Mouse (Mus musculus) gastrocnemius, adult 18-20 months (tissue): ENCODE data around the gene Stxbp5. TPM values are rescaled to one million over a fixed set of nuclear protein-coding genes. Genes with fewer than 3 reads are reported as not detected.

Experiments
- DNase-seq: peaks from one replicate; pipeline ENCODE4 v3.0.0; 2021; ENCODE audit warnings: low spot score
- total RNA-seq, 2 experiments: library from RNA; stranded (reverse); gene quantifications; 2 replicates each; pipeline ENCODE4 v1.2.3; 2021

Stxbp5 gene
- total RNA-seq, 2 experiments from 2014 or later: 10.8 to 12.7 TPM

GRCm38 (mm10) chr10:9860022-9860421 lies 40.9 kb downstream of the Stxbp5 start:
- no peak for DNase-seq

- no peak for DNase-seq
These were observed 41.4 kb downstream of the Stxbp5 start for GRCm38 (mm10) chr10:9859476-9859875.

- DNase-seq: no peak
These were observed 43.0 kb downstream of the Stxbp5 start for GRCm38 (mm10) chr10:9857850-9858249.

- DNase-seq: no peak
These were observed 44.1 kb downstream of the Stxbp5 start for GRCm38 (mm10) chr10:9856792-9857191.

GRCm38 (mm10) chr10:9846408-9846807 lies 54.5 kb downstream of the Stxbp5 start:
- no peak for DNase-seq

GRCm38 (mm10) chr10:9839408-9839807 lies 61.5 kb downstream of the Stxbp5 start:
- no peak for DNase-seq

GRCm38 (mm10) chr10:9834986-9835385 lies 65.9 kb downstream of the Stxbp5 start:
- DNase-seq: no peak

GRCm38 (mm10) chr10:9832937-9833336 lies 67.9 kb downstream of the Stxbp5 start:
- DNase-seq: no peak

- no peak for DNase-seq
These were observed 71.1 kb downstream of the Stxbp5 start for GRCm38 (mm10) chr10:9829744-9830143.

- no peak for DNase-seq
These were observed 79.6 kb downstream of the Stxbp5 start for GRCm38 (mm10) chr10:9821299-9821698.

- DNase-seq: no peak
These were observed 82.3 kb downstream of the Stxbp5 start for GRCm38 (mm10) chr10:9818574-9818973.

- DNase-seq: no peak
These were observed 87.0 kb downstream of the Stxbp5 start for GRCm38 (mm10) chr10:9813926-9814325.

GRCm38 (mm10) chr10:9807596-9807995 lies 93.3 kb downstream of the Stxbp5 start:
- DNase-seq: no peak

- DNase-seq: no peak
These were observed 95.5 kb downstream of the Stxbp5 start for GRCm38 (mm10) chr10:9805341-9805740.

- no peak for DNase-seq
These were observed 97.8 kb downstream of the Stxbp5 start for GRCm38 (mm10) chr10:9803126-9803525.

GRCm38 (mm10) chr10:9801571-9801970 lies 99.3 kb downstream of the Stxbp5 start:
- DNase-seq: no peak

- DNase-seq: no peak
These were observed 101.8 kb downstream of the Stxbp5 start for GRCm38 (mm10) chr10:9799085-9799484.

GRCm38 (mm10) chr10:9796429-9796828 lies 104.5 kb downstream of the Stxbp5 start:
- no peak for DNase-seq

GRCm38 (mm10) chr10:9794429-9794828 lies 106.5 kb downstream of the Stxbp5 start:
- DNase-seq: no peak

GRCm38 (mm10) chr10:9790947-9791346 lies 109.9 kb downstream of the Stxbp5 start:
- no peak for DNase-seq

GRCm38 (mm10) chr10:9786461-9786860 lies 114.4 kb downstream of the Stxbp5 start:
- no peak for DNase-seq

- DNase-seq: no peak
These were observed 115.2 kb downstream of the Stxbp5 start for GRCm38 (mm10) chr10:9785651-9786050.

- DNase-seq: no peak
These were observed 121.0 kb downstream of the Stxbp5 start for GRCm38 (mm10) chr10:9779864-9780263.

- DNase-seq: no peak
These were observed 130.6 kb downstream of the Stxbp5 start for GRCm38 (mm10) chr10:9770261-9770660.
